Mouse (Mus musculus): ENCODE measurements around the gene Ccr10.

GRCm38 (mm10) chr11:101200986-101201385 lies 25.7 kb upstream of the Ccr10 start:
- peak; percentile 80 for TF ChIP-seq CTCF (conservative IDR thresholded peaks at IDR 0.05; ENCODE audit: low read length)
- no peak for TF ChIP-seq POU5F1 (IDR thresholded peaks at IDR 0.05; ENCODE audit: borderline replicate concordance, low read length)

Measured in E14TG2a.4 (cell line).